Mouse (Mus musculus) lung, adult 2 months (tissue): ENCODE measurements around the gene Olfr578. TPM values are rescaled to one million over a fixed set of nuclear protein-coding genes. Genes with fewer than 3 reads are reported as not detected.

Source experiments
- DNase-seq: peaks from one replicate; pipeline ENCODE4 v3.0.0; 2022
- H3K4me1 ChIP-seq: fragments of 200-500 bp; 2 replicates; pipeline ENCODE4 v1.6.1; 2011; ENCODE audit warnings: low read length; ENCODE audit not compliant: control insufficient read depth, insufficient read depth
- H3K4me3 ChIP-seq: fragments of 200-500 bp; replicated peaks from 2 replicates; pipeline ENCODE3; 2011; ENCODE audit warnings: low read depth, mild to moderate bottlenecking, control low read depth, low read length; ENCODE audit errors: extremely low read depth
- CTCF ChIP-seq: fragments of 200-500 bp; IDR thresholded peaks from 2 replicates; pipeline ENCODE4 v1.5.1; 2011; ENCODE audit warnings: mild to moderate bottlenecking, low read length, control low read depth; ENCODE audit not compliant: insufficient read depth
- POLR2A ChIP-seq: fragments of 200-500 bp; IDR thresholded peaks from 2 replicates; pipeline ENCODE4 v1.6.1; 2011; ENCODE audit warnings: low read depth, mild to moderate bottlenecking, control low read depth, low read length, borderline replicate concordance; ENCODE audit errors: extremely low read depth
- WGBS: fragments of 180-500 bp; shearing (Covaris S2); methylation state at CpG from one replicate; pipeline ENCODE4 v1.1.7; 2018; 5-methylcytosine and 5-hydroxymethylcytosine counted together
- polyA plus RNA-seq: library from polyadenylated mRNA; depleted of rRNA; stranded (reverse); fragments of >200 nt; gene quantifications from 2 replicates; pipeline ENCODE4 v1.2.3, GENCODE M21; 2012; rRNA removed

Gene Olfr578
- polyA plus RNA-seq, 1 experiment, result not detected

GRCm38 (mm10) chr7:102942475-102942874 lies 46.6 kb downstream of the Olfr578 start, which contains the start of gene Olfr573-ps1:
Gene Olfr573-ps1, minus strand, starts transcription at chr7:102942575.
- WGBS, result 79% methylated on average over 2 of the region's 2 CpGs
- no peak for TF ChIP-seq POLR2A
- no peak for TF ChIP-seq CTCF
- Histone ChIP-seq H3K4me3 (no peak within 1 kb of the TSS), H3K4me1 (no peaks in the 10 kb centered on the region)
- DNase-seq, result no peak

Other genes with a start within 250 kb of the Olfr578 start
- not detected in 2 replicates for gene Olfr560, start 230.0 kb downstream of the Olfr578 start, polyA plus RNA-seq
- gene Olfr78, start 229.9 kb downstream of the Olfr578 start, polyA plus RNA-seq, result 0.53 and 1.7 TPM in 2 replicates
- 0.10 TPM in 1 of 2 replicates, not detected in the other for gene Olfr561, start 218.1 kb downstream of the Olfr578 start, polyA plus RNA-seq
- gene Olfr564, start 185.8 kb downstream of the Olfr578 start, polyA plus RNA-seq, result not detected in 2 replicates
- gene Olfr566, start 130.6 kb downstream of the Olfr578 start, polyA plus RNA-seq, result not detected in 2 replicates
- not detected in 2 replicates for gene Olfr568, start 112.2 kb downstream of the Olfr578 start, polyA plus RNA-seq
- not detected in 2 replicates for gene Olfr569, start 98.4 kb downstream of the Olfr578 start, polyA plus RNA-seq
- not detected in 2 replicates for gene Olfr570, start 94.7 kb downstream of the Olfr578 start, polyA plus RNA-seq
- gene Olfr571, start 71.8 kb downstream of the Olfr578 start, polyA plus RNA-seq, result not detected in 2 replicates
- gene Olfr572, start 64.9 kb downstream of the Olfr578 start, polyA plus RNA-seq, result not detected in 2 replicates
- gene Olfr573-ps1, start 46.7 kb downstream of the Olfr578 start, polyA plus RNA-seq, result not detected in 2 replicates
- not detected in 2 replicates for gene Olfr574, start 40.9 kb downstream of the Olfr578 start, polyA plus RNA-seq
- not detected in 2 replicates for gene Olfr575, start 30.5 kb downstream of the Olfr578 start, polyA plus RNA-seq
- gene Olfr576, start 26.7 kb downstream of the Olfr578 start, polyA plus RNA-seq, result not detected in 2 replicates
- gene Olfr577, start 13.4 kb downstream of the Olfr578 start, polyA plus RNA-seq, result not detected in 2 replicates
- gene Olfr582, start 48.7 kb upstream of the Olfr578 start, polyA plus RNA-seq, result not detected in 2 replicates
- gene Olfr583, start 62.0 kb upstream of the Olfr578 start, polyA plus RNA-seq, result not detected in 2 replicates
- gene Olfr584, start 92.6 kb upstream of the Olfr578 start, polyA plus RNA-seq, result not detected in 2 replicates
- not detected in 2 replicates for gene Olfr585, start 108.4 kb upstream of the Olfr578 start, polyA plus RNA-seq
- not detected in 2 replicates for gene Olfr586, start 136.3 kb upstream of the Olfr578 start, polyA plus RNA-seq
- not detected in 2 replicates for gene Olfr588-ps1, start 151.6 kb upstream of the Olfr578 start, polyA plus RNA-seq
- gene Olfr589, start 167.0 kb upstream of the Olfr578 start, polyA plus RNA-seq, result not detected in 2 replicates
- gene Olfr591, start 189.0 kb upstream of the Olfr578 start, polyA plus RNA-seq, result not detected in 2 replicates
- gene Olfr592, start 195.5 kb upstream of the Olfr578 start, polyA plus RNA-seq, result not detected in 2 replicates
- gene Olfr593, start 222.5 kb upstream of the Olfr578 start, polyA plus RNA-seq, result not detected in 2 replicates
- gene Olfr594, start 227.7 kb upstream of the Olfr578 start, polyA plus RNA-seq, result not detected in 2 replicates